ENCODE assay signal across 8 mouse cellular contexts in genomic region chr6:108570351-108571041, GRCm38 (mm10).
DNase-seq lines count a peak whose midpoint lies in the region; ATAC-seq and TF ChIP-seq lines count a peak whose summit lies in the region.

No protein-coding gene starts in this region.

- 0 out of 2 replicates have a peak, but pooled peaks have one; percentile 10 for ATAC-seq in heart, embryonic 16.5 days (replicated peaks; ENCODE audit: extremely low read depth, insufficient read depth, low FRiP score)
- ATAC-seq in stomach, embryonic 14.5 days (ENCODE audit: insufficient number of reproducible peaks, insufficient read depth, low FRiP score, low read depth): peak; percentile 26; the same call in 1 of the 2 replicates

- H3K27me3 ChIP-seq in heart, embryonic 16.5 days (ENCODE audit: control insufficient read depth, insufficient read depth, low read length): no peaks in the 10 kb centered on the region
- H3K27me3 ChIP-seq in megakaryocyte, embryonic 14.5 days (replicated peaks): peaks cover 10% of the 10 kb centered on the region
- H3K27me3 ChIP-seq in stomach, embryonic 14.5 days (ENCODE audit: control insufficient read depth, insufficient read depth, low read length): no peaks in the 10 kb centered on the region

- peak overlapping the region; percentile 71 for H3K4me2 ChIP-seq in heart, embryonic 16.5 days (ENCODE audit: low read depth, low read length)
- peak overlapping the region; percentile 45 for H3K4me2 ChIP-seq in stomach, embryonic 14.5 days (replicated peaks; ENCODE audit: low read depth, low read length)

- DNase-seq in urinary bladder, adult 2 months (ENCODE audit: low spot score): peak; percentile 26
- DNase-seq in urinary bladder, postnatal 4 days (ENCODE audit: low spot score in 2 of 2): no peak
- peak; percentile 75 for DNase-seq in kidney, postnatal 14 days
- DNase-seq in frontal cortex, postnatal 36 days (ENCODE audit: low spot score in 2 of 2): no peak

- no peaks in the 10 kb centered on the region for H3K36me3 ChIP-seq in heart, embryonic 16.5 days (ENCODE audit: control insufficient read depth, insufficient read depth)
- H3K36me3 ChIP-seq in megakaryocyte, embryonic 14.5 days (replicated peaks; ENCODE audit: low read length): no peaks in the 10 kb centered on the region
- no peaks in the 10 kb centered on the region for H3K36me3 ChIP-seq in stomach, embryonic 14.5 days (ENCODE audit: control insufficient read depth, insufficient read depth, low read length)

- no peaks in the 10 kb centered on the region for H3K9me3 ChIP-seq in heart, embryonic 16.5 days (replicated peaks; ENCODE audit: control insufficient read depth, low read length)
- H3K9me3 ChIP-seq in megakaryocyte, embryonic 14.5 days: no peaks in the 10 kb centered on the region
- no peaks in the 10 kb centered on the region for H3K9me3 ChIP-seq in stomach, embryonic 14.5 days (ENCODE audit: control insufficient read depth, low read depth, low read length)

- no peak for TF ChIP-seq CTCF in embryonic fibroblast, embryonic 13.5 days (IDR thresholded peaks at IDR 0.05; ENCODE audit: borderline replicate concordance, insufficient read depth, low read length)

- H3K27ac ChIP-seq in embryonic fibroblast, embryonic 13.5 days (ENCODE audit: insufficient read depth, low read length): peak overlapping the region; percentile 95
- H3K27ac ChIP-seq in heart, embryonic 16.5 days (ENCODE audit: low read length): peak overlapping the region; percentile 90
- H3K27ac ChIP-seq in stomach, embryonic 14.5 days (ENCODE audit: low read length): peak overlapping the region; percentile 76

- H3K4me1 ChIP-seq in embryonic fibroblast, embryonic 13.5 days (ENCODE audit: control insufficient read depth, insufficient read depth, low read length): peaks cover 5% of the 10 kb centered on the region
- peaks cover 18% of the 10 kb centered on the region for H3K4me1 ChIP-seq in heart, embryonic 16.5 days (ENCODE audit: control insufficient read depth, insufficient read depth, low read length)
- peaks cover 28% of the 10 kb centered on the region for H3K4me1 ChIP-seq in megakaryocyte, embryonic 14.5 days
- peaks cover 17% of the 10 kb centered on the region for H3K4me1 ChIP-seq in stomach, embryonic 14.5 days (ENCODE audit: control insufficient read depth, insufficient read depth, low read length)

- H3K9ac ChIP-seq in heart, embryonic 16.5 days (ENCODE audit: low read length): peak overlapping the region; percentile 74
- H3K9ac ChIP-seq in stomach, embryonic 14.5 days (replicated peaks; ENCODE audit: low read depth, low read length): no peak overlapping the region

- WGBS in heart, embryonic 16.5 days: 37% methylated on average over 11 of the region's 11 CpGs
- WGBS in stomach, embryonic 14.5 days: 23% methylated on average over 11 of the region's 11 CpGs

- no peak overlapping the region for H3K4me3 ChIP-seq in embryonic fibroblast, embryonic 13.5 days (ENCODE audit: insufficient read depth, low read length)
- peak overlapping the region; percentile 62 for H3K4me3 ChIP-seq in heart, embryonic 16.5 days (ENCODE audit: low read length)
- H3K4me3 ChIP-seq in megakaryocyte, embryonic 14.5 days (replicated peaks): peak overlapping the region; percentile 91
- H3K4me3 ChIP-seq in stomach, embryonic 14.5 days (ENCODE audit: low read depth, low read length): peak overlapping the region; percentile 18; the same call in 1 of the 2 replicates

- 0 out of 2 replicates have a peak, but pooled peaks have one; percentile 43 for TF ChIP-seq POLR2A in embryonic fibroblast, embryonic 13.5 days (IDR thresholded peaks at IDR 0.05; ENCODE audit: low read depth, low read length)

Comparison
In these comparisons a context has a peak if more than half of its experiments do, and no peak if none do; other contexts are left out.
1. DNase-seq: peak in urinary bladder, adult 2 months (single experiment) and kidney, postnatal 14 days (single experiment); none in urinary bladder, postnatal 4 days (0 of 2) and frontal cortex, postnatal 36 days (0 of 2).
2. Peak in every context shown above with its lines, with median percentiles within 50 percentile points of each other: H3K27ac ChIP-seq.